33 mouse cellular contexts compared by ENCODE assay signal in genomic region chr6:140231537-140231936, GRCm38 (mm10).
"Had no signal": no experiment of that assay in that cellular context is flagged by ENCODE, and none has a peak within 500 bp of the region (broad histone marks: within the 10 kb centered on the region; RNA-seq: fewer than 3 reads in every experiment).

No protein-coding gene starts in this region.

- H3K27ac ChIP-seq: left cerebral cortex, adult 2 months; limb, embryonic 10.5 days; limb, embryonic 12.5 days; limb, embryonic 13.5 days; limb, embryonic 15.5 days; liver, embryonic 12.5 days; liver, embryonic 13.5 days; liver, embryonic 14.5 days; liver, embryonic 15.5 days; lung, embryonic 15.5 days; macrophage; midbrain, embryonic 10.5 days; midbrain, embryonic 12.5 days; midbrain, embryonic 13.5 days; midbrain, embryonic 15.5 days; neural tube, embryonic 12.5 days had no signal

- H3K27me3 ChIP-seq: limb, embryonic 12.5 days; limb, embryonic 13.5 days; limb, embryonic 15.5 days; liver, embryonic 12.5 days; liver, embryonic 13.5 days; liver, embryonic 15.5 days; lung, embryonic 15.5 days; megakaryocyte, embryonic 14.5 days; midbrain, embryonic 12.5 days; midbrain, embryonic 13.5 days; midbrain, embryonic 15.5 days; neural tube, embryonic 12.5 days had no signal

- ATAC-seq: liver, embryonic 12.5 days; liver, postnatal 0 days; lung, postnatal 0 days; midbrain, embryonic 13.5 days; midbrain, embryonic 15.5 days; midbrain, embryonic 16.5 days had no signal

- H3K4me1 ChIP-seq: limb, embryonic 10.5 days; limb, embryonic 12.5 days; limb, embryonic 13.5 days; liver, embryonic 12.5 days; liver, embryonic 13.5 days; liver, embryonic 15.5 days; megakaryocyte, embryonic 14.5 days; midbrain, embryonic 12.5 days; neural tube, embryonic 12.5 days had no signal

- H3K9me3 ChIP-seq: limb, embryonic 10.5 days; limb, embryonic 12.5 days; limb, embryonic 13.5 days; limb, embryonic 15.5 days; liver, embryonic 12.5 days; liver, embryonic 13.5 days; liver, embryonic 15.5 days; lung, embryonic 15.5 days; midbrain, embryonic 10.5 days; midbrain, embryonic 12.5 days; midbrain, embryonic 13.5 days; midbrain, embryonic 15.5 days; neural tube, embryonic 12.5 days had no signal

- H3K36me3 ChIP-seq: limb, embryonic 10.5 days; limb, embryonic 12.5 days; limb, embryonic 13.5 days; limb, embryonic 15.5 days; liver, embryonic 12.5 days; liver, embryonic 13.5 days; liver, embryonic 15.5 days; lung, embryonic 15.5 days; midbrain, embryonic 10.5 days; midbrain, embryonic 12.5 days; midbrain, embryonic 13.5 days; midbrain, embryonic 15.5 days; neural tube, embryonic 12.5 days had no signal

- H3K4me3 ChIP-seq: left cerebral cortex, adult 2 months; limb, embryonic 10.5 days; limb, embryonic 12.5 days; limb, embryonic 13.5 days; limb, embryonic 15.5 days; liver, embryonic 12.5 days; liver, embryonic 13.5 days; liver, embryonic 15.5 days; lung, embryonic 15.5 days; megakaryocyte, embryonic 14.5 days; midbrain, embryonic 10.5 days; midbrain, embryonic 12.5 days; midbrain, embryonic 13.5 days; midbrain, embryonic 15.5 days; myocyte; neural tube, embryonic 12.5 days had no signal

- H3K9ac ChIP-seq: limb, embryonic 12.5 days; limb, embryonic 13.5 days; limb, embryonic 15.5 days; liver, embryonic 12.5 days; liver, embryonic 13.5 days; liver, embryonic 14.5 days; liver, embryonic 15.5 days; liver, postnatal 0 days; lung, embryonic 14.5 days; lung, embryonic 15.5 days; midbrain, embryonic 12.5 days; midbrain, embryonic 13.5 days; midbrain, embryonic 15.5 days; neural tube, embryonic 12.5 days had no signal

- DNase-seq: left cerebral cortex, postnatal 4 days; liver; liver, embryonic 13.5 days; liver, postnatal 0 days; lung, adult 18-20 months; lung, adult 2 months; lung, embryonic 14.5 days; lung, postnatal 10 days; lung, postnatal 14 days; lung, postnatal 36 days; lung, postnatal 4 days; midbrain, embryonic 14.5 days had no signal

- H3K4me2 ChIP-seq: limb, embryonic 12.5 days; limb, embryonic 13.5 days; limb, embryonic 15.5 days; liver, embryonic 11.5 days; liver, embryonic 12.5 days; liver, embryonic 13.5 days; liver, embryonic 15.5 days; lung, embryonic 14.5 days; lung, embryonic 15.5 days; midbrain, embryonic 11.5 days; midbrain, embryonic 12.5 days; midbrain, embryonic 13.5 days; midbrain, embryonic 15.5 days; neural tube, embryonic 12.5 days had no signal
